Mouse (Mus musculus): ENCODE data around the gene Gga3.

GRCm38 (mm10) chr11:115629734-115630531 is 26.1 kb upstream of the Gga3 start:
- TF ChIP-seq CTCF (IDR thresholded peaks at IDR 0.05; ENCODE audit: borderline replicate concordance, control insufficient read depth, extremely low read depth, insufficient read depth, low read length, poor library complexity) (no peak), POLR2A (IDR thresholded peaks at IDR 0.05; ENCODE audit: control insufficient read depth, extremely low read depth, insufficient read depth, low read length, poor library complexity) (no peak)

All from thymus, adult 2 months (tissue).